Mouse (Mus musculus): ENCODE data around the gene Antxr1.

The Antxr1 gene

GRCm38 (mm10) chr6:87189755-87190154, 145.9 kb downstream of the Antxr1 start:
- DNase-seq (ENCODE audit: low read depth, low spot score) = peak; percentile 82

DNA sequence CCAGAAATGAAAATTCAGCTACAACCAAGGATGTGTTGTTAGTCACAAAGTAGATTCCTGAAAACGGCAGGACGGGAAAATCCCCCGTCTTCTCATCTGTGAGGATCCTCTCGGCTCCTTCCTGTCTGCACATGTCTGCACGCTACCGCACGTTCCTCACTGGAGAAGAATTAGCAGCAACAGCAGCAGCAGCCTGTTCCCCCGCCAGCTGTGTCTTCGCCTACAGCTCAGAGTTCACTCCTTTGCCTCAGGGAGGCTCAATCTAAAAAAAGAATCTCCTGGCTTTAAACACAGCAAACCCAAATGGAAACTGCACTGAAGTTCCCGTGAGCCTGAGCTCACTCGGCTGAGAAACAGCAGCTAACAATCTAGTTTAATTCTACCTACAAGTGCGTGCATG, 148.6 kb downstream of the Antxr1 start:
- DNase-seq (ENCODE audit: low read depth, low spot score) = peak; percentile 19

GRCm38 (mm10) chr6:87184418-87184817, 151.2 kb downstream of the Antxr1 start:
- DNase-seq (ENCODE audit: low read depth, low spot score) = no peak

DNA sequence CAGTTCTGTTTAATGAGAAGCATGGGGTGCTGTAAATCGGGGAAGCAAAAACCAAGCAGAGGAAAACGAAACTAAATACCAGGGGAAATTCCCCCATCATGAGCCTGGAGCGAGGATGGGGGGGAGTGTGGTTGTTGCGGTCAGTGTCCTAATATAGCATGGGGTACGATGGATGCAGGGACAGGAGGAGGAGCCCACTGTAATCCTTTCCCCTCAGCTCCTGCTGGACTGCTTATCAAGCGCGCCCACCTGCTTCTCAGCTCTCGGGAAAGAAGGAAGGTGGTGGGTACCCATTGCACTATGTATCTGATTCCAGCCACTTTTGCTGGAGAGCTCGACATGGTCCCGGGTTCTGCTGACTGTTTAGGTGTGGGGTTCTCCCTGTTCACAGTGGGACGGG, 151.6 kb downstream of the Antxr1 start:
- no peak for DNase-seq (ENCODE audit: low read depth, low spot score)

DNA sequence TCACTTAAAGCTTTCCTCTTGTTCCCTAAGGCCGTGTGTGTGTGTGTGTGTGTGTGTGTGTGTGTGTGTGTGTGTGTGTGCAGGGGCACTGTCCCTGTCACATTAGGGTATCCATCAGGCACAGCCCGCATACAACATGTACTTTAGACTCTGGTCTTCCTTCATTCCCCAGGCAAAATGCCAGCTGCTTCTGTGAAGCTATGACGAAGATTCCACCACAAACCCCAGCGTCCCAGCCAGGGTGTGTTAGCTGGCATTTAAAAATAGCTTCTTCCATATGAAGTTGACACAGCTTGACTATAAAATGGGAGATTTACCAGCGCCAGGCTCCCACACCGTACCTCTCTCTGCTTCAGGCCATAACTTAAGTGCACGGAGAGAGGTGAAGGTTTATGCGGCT, 152.5 kb downstream of the Antxr1 start:
- DNase-seq (ENCODE audit: low read depth, low spot score) = peak; percentile 94

- peak; percentile 43 for DNase-seq (ENCODE audit: low read depth, low spot score)
These were observed 152.9 kb downstream of the Antxr1 start for GRCm38 (mm10) chr6:87182736-87183135.

GRCm38 (mm10) chr6:87171461-87171860, 164.2 kb downstream of the Antxr1 start:
- no peak for DNase-seq (ENCODE audit: low read depth, low spot score)

- DNase-seq (ENCODE audit: low read depth, low spot score) = no peak
These were observed 164.7 kb downstream of the Antxr1 start for GRCm38 (mm10) chr6:87170875-87171274.

GRCm38 (mm10) chr6:87170277-87170676, 165.3 kb downstream of the Antxr1 start:
- no peak for DNase-seq (ENCODE audit: low read depth, low spot score)

DNA sequence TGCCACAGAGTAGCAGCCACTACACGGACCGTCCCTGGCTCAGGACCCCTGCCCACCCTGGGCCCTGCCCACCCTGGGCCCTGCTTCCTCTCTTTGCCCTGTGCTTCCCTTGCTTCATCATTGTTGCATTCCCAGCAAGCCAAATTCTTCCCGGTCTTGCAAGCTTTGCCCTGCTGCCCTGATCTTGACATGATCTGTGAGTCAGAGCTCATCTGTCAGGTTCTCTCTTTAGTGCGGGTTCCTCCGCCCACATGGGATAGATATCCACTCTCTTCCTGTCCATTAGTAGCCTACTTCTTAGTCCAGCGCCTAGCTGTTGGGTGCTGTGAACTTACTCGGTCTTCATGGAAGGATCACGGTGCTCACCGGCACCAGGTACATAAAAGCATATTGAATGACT, 167.6 kb downstream of the Antxr1 start:
- DNase-seq (ENCODE audit: low read depth, low spot score) = peak; percentile 58

DNA sequence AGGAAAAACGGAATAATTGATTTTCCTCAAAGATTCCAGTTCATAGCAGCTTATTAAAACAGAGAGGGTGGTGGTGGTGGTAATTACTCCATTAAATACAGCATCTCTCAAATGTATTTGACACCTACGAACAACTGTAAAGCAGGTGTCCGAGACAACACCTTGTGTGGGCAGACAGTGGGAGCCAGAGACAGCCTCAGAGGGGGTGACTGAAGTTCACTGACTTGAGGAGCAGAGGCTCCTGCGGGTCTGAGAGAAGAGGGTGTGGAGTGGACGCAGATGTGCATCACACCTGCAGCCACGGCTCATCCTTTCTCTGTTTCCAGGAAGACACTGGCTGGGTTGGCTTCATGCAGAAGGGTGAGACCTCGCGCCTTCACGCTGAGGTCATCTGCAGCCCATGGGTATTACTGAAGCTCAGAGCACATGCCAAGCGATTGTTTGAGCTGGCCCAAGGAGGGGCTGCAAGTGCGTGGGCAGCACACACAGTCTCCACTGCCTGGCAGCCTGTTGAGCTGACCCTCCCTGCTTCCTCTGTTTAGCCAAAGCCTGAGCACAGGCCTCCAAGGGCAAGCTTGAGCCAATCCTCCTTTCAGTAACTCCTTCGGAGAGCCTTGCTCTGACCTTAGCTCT, 168.8 kb downstream of the Antxr1 start:
- no peak for DNase-seq (ENCODE audit: low read depth, low spot score)

GRCm38 (mm10) chr6:87165536-87166311, 169.9 kb downstream of the Antxr1 start:
- DNase-seq (ENCODE audit: low read depth, low spot score) = no peak

DNA sequence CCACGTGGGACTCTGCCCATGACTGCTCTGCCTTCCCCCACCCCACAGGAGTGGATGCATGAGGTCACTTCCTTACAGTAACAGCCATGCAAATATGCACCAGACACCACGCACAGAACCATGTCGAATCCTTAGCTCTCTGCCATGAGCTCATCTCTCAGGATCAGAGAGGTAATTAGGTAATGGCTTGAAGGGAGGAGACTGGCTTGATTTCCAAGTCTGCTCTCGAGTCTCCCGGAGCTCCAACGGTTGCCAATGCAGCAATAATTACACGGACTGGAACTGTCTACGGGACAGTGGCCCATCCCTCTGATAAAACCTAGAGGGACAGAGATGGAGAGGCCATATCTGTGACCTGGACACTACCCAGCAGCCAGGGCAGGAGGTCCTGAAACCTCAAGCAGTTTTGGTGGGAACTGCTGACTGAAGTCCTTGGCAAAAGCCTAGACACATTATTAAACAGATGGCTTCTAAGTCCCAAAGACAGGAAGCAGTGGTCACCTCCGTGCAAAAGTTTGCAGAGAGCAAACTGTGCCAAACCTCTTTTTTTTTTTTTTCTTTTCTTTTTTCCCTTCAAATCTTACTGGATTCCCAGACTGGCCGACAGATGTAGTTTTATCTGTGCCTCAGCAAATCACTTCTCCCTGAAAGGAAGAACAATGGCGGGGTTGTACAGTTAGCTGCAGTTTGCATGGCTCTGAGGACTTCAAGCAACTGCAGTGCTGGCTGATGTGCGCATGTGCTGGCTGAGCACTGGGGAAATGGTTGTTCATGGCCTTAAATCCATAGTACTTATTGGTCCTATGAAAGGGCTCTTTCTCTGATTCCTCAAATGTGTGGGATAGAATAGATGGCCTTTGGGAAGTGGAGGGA, 174.0 kb downstream of the Antxr1 start:
- no peak for DNase-seq (ENCODE audit: low read depth, low spot score)

DNA sequence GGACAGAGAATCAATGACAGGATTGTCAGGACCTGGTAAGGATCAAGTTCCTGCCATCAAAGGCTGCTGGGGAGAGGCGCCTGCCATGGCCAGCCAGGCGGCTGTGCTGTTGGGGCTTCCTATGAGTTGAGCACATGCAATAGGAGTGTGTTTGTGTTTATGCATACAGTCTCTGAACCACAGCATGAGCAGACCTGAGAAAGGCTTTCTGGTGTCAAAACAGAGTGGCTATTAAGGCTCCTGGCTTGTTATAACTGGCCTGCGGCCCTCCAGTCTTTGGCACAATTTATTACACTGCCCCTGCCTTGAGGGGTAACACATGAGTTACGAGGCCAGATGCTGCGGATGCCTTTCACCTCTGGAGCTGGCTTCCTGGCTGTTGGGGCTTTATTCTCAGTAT, 175.4 kb downstream of the Antxr1 start:
- DNase-seq (ENCODE audit: low read depth, low spot score) = no peak

DNA sequence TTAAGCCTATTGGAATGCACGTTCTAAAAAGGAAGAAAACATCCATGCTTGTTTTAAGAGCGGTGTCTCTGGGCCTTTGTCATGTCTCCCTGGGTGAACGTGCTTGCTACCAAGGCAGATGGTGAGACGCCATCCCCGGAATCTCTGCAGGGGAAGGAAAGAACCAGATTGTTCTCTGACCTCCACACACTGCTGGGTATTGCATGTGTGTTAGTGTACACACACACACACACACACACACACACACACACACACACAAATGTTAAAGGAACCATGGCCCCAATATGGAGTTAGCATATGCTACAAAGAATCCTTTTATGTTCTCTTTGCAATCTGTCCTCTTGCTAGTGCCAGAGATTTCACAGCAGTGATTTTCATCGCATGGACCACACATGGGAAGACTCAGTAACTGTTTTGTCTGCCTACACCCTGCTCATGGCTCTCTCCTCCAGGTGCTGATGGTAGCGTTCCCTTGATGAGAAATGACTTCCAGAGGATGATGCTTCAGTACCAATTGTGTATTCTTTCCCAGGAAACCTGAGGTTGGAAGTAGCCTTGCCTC, 177.5 kb downstream of the Antxr1 start:
- DNase-seq (ENCODE audit: low read depth, low spot score) = no peak

GRCm38 (mm10) chr6:87153836-87154235, 181.8 kb downstream of the Antxr1 start:
- no peak for DNase-seq (ENCODE audit: low read depth, low spot score)

GRCm38 (mm10) chr6:87153231-87153580, 182.4 kb downstream of the Antxr1 start:
- no peak for DNase-seq (ENCODE audit: low read depth, low spot score)

DNA sequence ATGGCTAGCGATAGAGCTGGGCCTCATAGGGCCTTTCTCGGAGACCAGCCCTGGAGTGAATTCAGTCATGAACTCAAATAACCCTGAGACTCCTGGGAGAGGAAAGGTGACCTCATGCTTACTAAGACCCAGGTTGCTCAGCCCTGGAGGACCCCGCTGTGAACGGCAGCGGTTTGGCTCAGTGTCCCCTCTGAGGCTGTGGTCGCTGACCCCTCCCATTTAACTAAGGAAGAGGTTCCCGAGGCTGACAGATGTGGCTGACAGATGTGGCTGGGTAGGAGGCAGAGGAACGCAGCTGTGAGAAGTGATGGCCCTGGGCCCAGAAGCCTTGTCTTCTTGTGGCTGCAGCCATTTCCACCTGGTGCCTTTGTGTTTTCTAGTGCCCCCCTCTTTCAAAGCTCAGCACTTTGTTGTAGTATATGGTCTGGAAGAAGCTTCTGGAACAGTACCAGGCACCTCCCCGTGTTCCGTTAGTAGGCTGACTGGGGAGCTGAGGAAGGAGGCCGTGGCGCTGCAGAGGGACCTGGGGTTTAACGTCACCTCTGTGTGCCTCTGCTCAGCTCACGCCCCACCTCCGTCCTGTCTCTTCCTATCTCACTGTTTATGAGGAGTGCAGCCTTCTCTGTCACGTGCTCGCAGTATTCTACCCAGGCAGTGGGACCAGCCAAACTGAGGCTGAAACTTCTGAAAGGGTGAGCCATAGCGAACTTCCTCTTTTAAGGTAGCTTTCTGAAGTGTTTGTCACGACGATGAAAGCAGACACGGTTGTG, 183.0 kb downstream of the Antxr1 start:
- DNase-seq (ENCODE audit: low read depth, low spot score) = peak; percentile 19

- DNase-seq (ENCODE audit: low read depth, low spot score) = no peak
These were observed 184.2 kb downstream of the Antxr1 start for GRCm38 (mm10) chr6:87151427-87151826.

GRCm38 (mm10) chr6:87150471-87150870, 185.2 kb downstream of the Antxr1 start:
- DNase-seq (ENCODE audit: low read depth, low spot score) = no peak

- no peak for DNase-seq (ENCODE audit: low read depth, low spot score)
These were observed 187.7 kb downstream of the Antxr1 start for GRCm38 (mm10) chr6:87147921-87148320.
